Mouse (Mus musculus) fibroblast of lung, adult 2 months (primary cell): ENCODE measurements around the gene Kcna1.

ENCODE experiments used
- DNase-seq: peaks from one replicate; pipeline ENCODE4 v3.0.0-alpha.2; 2011; ENCODE audit warnings: low read depth

Kcna1 gene

GRCm38 (mm10) chr6:126646381-126646780 lies at the start of gene Kcna1:
TSS of gene Kcna1 (minus strand) at chr6:126646384.
- DNase-seq: no peak

- no peak for DNase-seq
Measured at GRCm38 (mm10) chr6:126687120-126687519, 40.9 kb upstream of the Kcna1 start.

DNA sequence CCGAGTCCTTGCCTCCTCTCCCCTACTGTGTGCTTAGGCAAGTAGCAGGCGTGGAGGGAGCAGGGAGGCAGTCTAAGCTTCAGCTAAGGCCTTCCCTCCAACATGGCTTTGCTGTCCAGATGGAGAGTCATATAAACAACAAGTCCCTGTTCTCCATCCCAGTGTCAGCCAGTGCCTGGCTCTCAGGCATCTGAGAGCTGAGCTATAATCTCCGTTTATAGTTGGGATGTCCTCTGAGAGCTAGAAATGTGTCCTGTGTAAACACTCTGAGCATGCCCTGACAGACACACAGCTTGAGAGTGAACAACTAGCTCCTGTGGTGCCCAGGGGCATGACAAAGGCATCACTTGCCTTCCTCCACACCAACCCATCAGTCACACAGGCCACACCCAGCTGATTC lies 39.0 kb upstream of the Kcna1 start:
- no peak for DNase-seq

GRCm38 (mm10) chr6:126678961-126679360 lies 32.8 kb upstream of the Kcna1 start:
- DNase-seq: no peak

- no peak for DNase-seq
Measured at GRCm38 (mm10) chr6:126667001-126667400, 20.8 kb upstream of the Kcna1 start.

- DNase-seq: no peak
Measured at GRCm38 (mm10) chr6:126666091-126666490, 19.9 kb upstream of the Kcna1 start.

DNA sequence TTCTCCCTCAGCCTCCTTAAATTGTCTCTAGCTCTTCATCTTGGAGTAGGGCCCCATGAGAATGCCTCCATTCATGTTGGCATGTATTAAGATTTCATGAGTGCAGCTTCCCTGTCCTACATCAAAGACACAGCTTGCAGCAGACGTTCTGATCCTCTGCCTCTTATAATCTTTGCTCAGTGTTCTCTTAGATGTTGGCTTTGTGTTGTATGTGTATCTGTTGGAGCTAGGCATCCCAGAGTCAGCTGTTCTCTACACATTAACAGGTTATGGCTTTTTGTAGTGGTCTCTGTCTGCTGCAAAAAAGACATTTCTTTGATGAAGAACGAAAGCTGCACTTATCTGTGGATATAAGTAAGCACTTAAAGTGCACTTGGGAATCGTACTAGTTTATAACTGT lies 18.4 kb upstream of the Kcna1 start:
- DNase-seq: no peak

DNA sequence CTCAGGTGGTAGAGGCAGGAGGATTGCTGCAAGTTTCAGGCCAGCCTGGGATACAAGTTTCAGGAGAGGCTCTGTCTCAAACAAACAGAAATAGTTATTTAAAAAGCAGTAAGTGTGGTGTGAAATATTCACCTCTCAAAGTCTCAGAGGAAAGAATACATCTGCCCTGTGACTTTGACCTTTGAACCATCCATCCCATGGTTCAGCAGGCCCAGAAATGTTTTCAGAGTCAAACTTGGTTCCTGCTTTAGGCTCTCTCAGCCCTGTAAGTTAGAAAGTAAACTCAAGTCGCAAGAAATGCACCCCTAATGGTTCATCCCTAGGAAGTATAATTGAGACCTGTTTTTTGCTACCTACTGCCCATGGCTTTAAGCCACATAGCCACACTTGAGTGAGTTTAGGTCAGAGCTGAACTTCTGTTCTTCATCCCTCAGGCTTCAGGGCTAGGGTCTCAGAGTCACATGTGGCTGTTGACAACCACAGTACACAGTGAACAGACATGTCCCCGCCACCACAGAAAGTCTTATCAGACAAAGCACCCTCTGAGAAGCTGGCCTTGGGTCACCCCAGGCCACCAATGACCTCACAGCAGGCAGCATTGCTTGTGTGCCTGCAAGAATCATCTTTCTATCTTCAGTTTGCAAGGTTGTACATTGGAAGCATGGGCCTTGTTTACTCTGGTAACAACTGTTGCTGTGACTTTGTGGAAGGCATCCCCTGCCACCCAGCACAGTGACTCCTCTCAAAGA lies 11.6 kb upstream of the Kcna1 start:
- no peak for DNase-seq

DNA sequence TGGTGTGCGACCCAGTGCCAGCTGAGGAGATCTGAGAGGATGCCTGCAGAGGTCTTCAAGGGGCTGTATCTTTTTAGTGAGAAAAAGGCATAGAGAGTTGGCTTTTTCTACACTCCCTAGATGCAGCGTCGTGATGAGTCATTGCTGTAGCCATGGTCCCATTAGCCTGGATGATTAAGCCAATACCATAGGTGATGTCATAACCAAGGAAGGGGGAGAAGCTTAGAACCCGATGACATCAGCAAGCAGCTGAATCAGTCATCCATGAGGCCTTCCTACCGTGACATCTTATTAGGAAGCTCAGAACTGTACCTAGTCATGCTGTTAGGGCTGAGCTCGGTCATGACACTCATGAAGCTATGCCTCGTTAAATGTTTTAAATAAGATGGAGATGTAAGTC lies 7.4 kb upstream of the Kcna1 start:
- DNase-seq: no peak

DNA sequence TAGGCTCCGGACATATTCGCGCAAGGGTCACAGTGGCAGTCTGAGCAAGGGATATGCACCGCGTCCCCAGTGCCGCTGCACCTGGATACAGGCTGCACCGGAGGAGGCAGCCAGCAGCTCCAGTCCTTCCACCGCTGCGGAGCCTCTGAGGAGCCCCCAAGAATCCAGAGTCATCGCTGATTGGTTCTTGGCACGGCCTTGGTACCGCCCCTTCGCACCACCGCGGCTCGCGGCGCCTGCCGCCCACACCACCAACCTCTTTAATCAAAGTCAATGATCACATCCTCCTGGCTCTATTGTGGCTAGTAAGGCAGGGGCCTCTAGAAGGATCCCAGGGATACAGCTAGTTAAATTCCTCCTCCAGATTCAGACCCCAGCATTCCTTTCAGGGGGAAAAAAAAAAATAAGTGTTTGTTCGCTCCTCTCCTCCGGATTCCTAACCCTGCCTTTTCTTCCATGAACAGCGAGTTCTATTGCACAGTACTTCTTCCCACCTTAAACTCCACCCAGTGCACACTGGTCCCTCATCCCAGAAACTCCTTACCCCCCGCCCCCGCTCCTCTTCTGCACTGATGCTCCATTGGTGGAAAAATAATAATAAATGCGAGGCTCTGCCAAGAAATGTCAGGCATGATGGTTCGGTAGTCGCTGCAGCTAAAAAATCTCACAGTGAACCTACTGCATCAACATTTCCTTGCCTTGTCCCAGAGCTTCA lies 383 bp downstream of the Kcna1 start:
- DNase-seq: no peak

DNA sequence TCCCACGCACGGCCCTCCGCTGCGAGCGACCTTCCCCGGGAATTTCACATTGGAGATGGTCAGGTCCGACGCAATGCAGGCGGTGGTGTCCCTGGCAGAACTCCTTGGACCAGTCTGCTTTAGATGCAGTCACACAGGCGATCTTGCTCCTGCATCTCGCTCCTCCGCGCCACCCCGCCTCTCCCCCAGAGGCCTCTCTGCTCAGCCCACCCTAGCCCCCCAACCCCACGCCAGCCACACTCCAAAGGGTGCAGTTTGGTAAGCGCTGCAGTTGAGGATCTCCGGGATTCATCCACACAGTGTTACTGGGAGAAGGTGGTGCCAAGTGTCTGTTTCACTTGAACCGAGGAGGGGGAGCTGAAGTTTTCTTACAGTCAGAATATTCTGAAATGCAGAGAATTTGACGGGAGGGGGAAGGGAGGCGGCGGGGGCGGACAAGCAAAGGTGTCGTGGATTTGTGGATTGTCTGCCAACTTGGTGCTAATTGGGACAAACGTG lies 1.1 kb downstream of the Kcna1 start:
- DNase-seq: no peak

- no peak for DNase-seq
Measured at GRCm38 (mm10) chr6:126644181-126645043, 1.8 kb downstream of the Kcna1 start.

GRCm38 (mm10) chr6:126643341-126644055 lies 2.7 kb downstream of the Kcna1 start:
- DNase-seq: no peak

- DNase-seq: no peak
Measured at GRCm38 (mm10) chr6:126642856-126643321, 3.3 kb downstream of the Kcna1 start.

- DNase-seq: no peak
Measured at GRCm38 (mm10) chr6:126628451-126628850, 17.7 kb downstream of the Kcna1 start.

GRCm38 (mm10) chr6:126618455-126618854 lies 27.7 kb downstream of the Kcna1 start:
- no peak for DNase-seq

DNA sequence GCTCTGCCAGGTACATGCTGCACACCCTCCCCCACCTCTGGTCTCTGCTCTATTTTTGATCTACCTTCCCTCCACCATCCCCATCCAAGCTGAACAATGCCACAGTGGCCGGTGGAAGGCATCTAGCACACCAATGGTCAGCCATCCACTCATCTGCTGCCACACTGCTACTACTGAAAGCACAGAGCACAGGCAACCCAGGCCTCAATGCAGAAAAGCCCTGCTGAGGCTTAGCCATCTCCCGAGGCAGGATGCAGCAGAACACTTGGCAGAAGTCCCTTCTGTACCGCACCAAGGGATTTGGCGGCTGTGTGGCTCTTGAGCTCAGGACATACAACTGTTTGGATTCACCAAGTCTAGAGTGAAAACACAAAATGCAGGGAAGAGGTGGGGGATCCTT lies 35.4 kb downstream of the Kcna1 start:
- DNase-seq: no peak

DNA sequence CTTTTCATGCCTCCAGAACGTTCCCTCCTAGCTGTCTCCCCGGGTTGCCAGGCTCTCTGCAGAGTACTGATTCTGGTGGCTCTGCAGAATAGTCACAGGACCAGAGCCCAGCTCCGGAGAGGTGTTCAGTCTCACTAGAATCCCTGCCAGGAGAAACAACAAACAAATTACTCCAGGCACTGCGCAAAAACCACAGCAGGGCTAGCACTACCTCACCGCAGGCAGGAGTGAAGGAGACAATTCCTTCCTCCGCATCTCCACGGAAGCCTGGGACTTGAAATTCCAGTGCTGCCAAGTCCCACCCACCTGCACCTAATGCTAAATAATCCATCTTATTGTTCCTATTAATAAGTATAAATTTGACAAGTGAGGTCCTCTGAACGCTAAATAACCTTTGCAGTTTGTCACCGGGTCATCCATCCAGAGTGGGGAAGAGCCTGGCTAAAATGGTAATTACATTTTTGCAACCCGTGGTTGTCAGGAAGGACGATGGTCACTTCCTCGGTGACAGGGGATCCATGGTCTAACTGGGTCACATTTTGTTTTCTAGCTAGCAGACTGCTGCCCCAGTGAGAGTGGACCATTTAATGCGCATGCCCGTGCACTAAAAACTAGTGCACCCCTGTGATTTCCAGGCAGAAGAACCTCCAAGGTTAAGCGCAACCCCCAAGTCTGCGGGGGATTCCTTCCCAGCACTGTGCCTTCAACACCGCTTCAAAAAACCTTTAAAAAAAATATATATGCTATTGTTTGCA lies 36.8 kb downstream of the Kcna1 start:
- no peak for DNase-seq

- DNase-seq: no peak
Measured at GRCm38 (mm10) chr6:126601843-126602326, 44.3 kb downstream of the Kcna1 start.

DNA sequence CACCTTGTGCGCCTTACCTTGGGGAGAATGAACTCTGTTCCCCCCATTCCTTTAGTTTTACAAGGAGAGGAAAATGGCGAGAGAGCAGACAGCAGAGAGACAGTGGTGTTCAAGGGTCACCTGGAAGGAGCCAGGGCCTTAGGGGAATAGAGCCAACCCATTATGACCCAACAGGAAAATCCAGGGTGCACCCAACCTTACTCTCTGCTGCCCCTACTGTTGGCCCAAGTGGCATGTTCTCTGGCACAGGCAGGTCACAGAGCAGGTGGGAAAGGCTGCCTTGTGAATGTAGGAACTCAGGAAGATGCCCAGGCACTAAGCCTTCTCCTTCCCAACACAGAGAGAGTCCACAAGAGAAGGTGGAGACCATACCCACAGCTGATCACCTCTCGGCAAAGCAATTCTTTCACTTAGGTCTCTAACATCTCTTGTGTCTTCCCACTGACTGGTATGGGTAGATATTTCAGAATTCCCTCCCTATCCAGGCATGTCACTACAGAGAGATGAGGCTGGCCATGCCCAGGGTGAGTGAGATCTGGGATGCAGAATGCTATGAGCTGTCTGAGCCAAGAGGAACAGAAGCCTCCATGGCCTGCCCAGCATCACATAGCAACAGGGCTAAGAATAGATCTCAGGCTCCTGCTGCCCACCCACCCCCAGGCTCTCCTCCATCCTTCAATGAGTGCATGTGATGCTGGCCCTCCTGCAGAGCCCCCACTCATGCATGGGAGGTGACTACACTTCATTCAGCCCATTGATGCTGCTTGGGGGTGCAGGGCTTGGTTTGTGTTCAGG lies 46.8 kb downstream of the Kcna1 start:
- DNase-seq: no peak
